Mouse (Mus musculus) MEL (cell line): Measurements from ENCODE around the gene Tbxas1. TPM values are rescaled to one million over a fixed set of nuclear protein-coding genes. Genes with fewer than 3 reads are reported as not detected.

ENCODE experiments used
- DNase-seq: peaks from one replicate; pipeline ENCODE4 v3.0.0; 2011; ENCODE audit warnings: low read depth, low spot score
- H3K27ac ChIP-seq: 2 replicates; pipeline ENCODE4 v1.5.1; 2012; ENCODE audit warnings: low read depth, mild to moderate bottlenecking, control low read depth, low read length, moderate library complexity; ENCODE audit not compliant: control insufficient read depth
- H3K27me3 ChIP-seq, 2 experiments: fragments of 150-350 bp in 1 of 2; sonication (generic) in 1 of 2; 2 replicates each; pipeline ENCODE4 v1.6.1; 2012; ENCODE audit warnings: low read length in 2 of 2, mild to moderate bottlenecking in 2 of 2, improper control_type of control experiment in 1 of 2, moderate library complexity in 1 of 2; ENCODE audit not compliant: insufficient read depth in 2 of 2, control insufficient read depth in 1 of 2
- H3K36me3 ChIP-seq, 2 experiments: 2 replicates each; pipeline ENCODE4 v1.6.1; 2012 to 2014; ENCODE audit warnings: low read length in 2 of 2, improper control_type of control experiment in 1 of 2, inconsistent platforms in 1 of 2, mild to moderate bottlenecking in 1 of 2; ENCODE audit not compliant: insufficient read depth in 2 of 2, control insufficient read depth in 1 of 2
- H3K4me1 ChIP-seq, 2 experiments: fragments of 150-350 bp in 1 of 2; sonication (generic) in 1 of 2; 2 replicates each; pipeline ENCODE4 v1.6.1; 2012; ENCODE audit warnings: low read length in 2 of 2, improper control_type of control experiment in 1 of 2, mild to moderate bottlenecking in 1 of 2; ENCODE audit not compliant: insufficient read depth in 2 of 2, control insufficient read depth in 1 of 2
- H3K4me3 ChIP-seq, 2 experiments: fragments of 150-350 bp in 1 of 2; sonication (generic) in 1 of 2; 2 replicates each; pipeline ENCODE4 v1.5.1; 2012; ENCODE audit warnings: low read depth in 2 of 2, low read length in 2 of 2, mild to moderate bottlenecking in 2 of 2, moderate library complexity in 2 of 2, control low read depth in 1 of 2, improper control_type of control experiment in 1 of 2; ENCODE audit not compliant: control insufficient read depth in 1 of 2, insufficient read depth in 1 of 2
- H3K79me2 ChIP-seq: 2 replicates; pipeline ENCODE4 v1.6.1; 2012; ENCODE audit warnings: mild to moderate bottlenecking, low read length, moderate library complexity; ENCODE audit not compliant: control insufficient read depth, poor library complexity, insufficient read depth
- H3K9ac ChIP-seq: 2 replicates; pipeline ENCODE4 v1.6.1; 2012; ENCODE audit warnings: low read depth, mild to moderate bottlenecking, control low read depth, low read length, moderate library complexity; ENCODE audit not compliant: control insufficient read depth, poor library complexity, severe bottlenecking
- H3K9me3 ChIP-seq: fragments of 150-350 bp; sonication (generic); replicated peaks from 2 replicates; pipeline ENCODE4 v1.6.1; 2012; ENCODE audit warnings: mild to moderate bottlenecking, low read length, improper control_type of control experiment, moderate library complexity; ENCODE audit not compliant: insufficient read depth
- BHLHE40 ChIP-seq: IDR thresholded peaks from 2 replicates; pipeline ENCODE4 v1.6.1; 2012; ENCODE audit warnings: low read depth, mild to moderate bottlenecking, inconsistent platforms, low read length, improper control_type of control experiment, borderline replicate concordance
- CHD1 ChIP-seq: IDR thresholded peaks from 2 replicates; pipeline ENCODE4 v1.6.1; 2012; ENCODE audit warnings: low read depth, mild to moderate bottlenecking, inconsistent platforms, low read length, improper control_type of control experiment
- CHD2 ChIP-seq: IDR thresholded peaks from 2 replicates; pipeline ENCODE4 v1.6.1; 2011; ENCODE audit warnings: low read length, improper control_type of control experiment
- ELF1 ChIP-seq: IDR thresholded peaks from 2 replicates; pipeline ENCODE4 v1.6.1; 2014; ENCODE audit warnings: low read depth, mild to moderate bottlenecking, inconsistent platforms, low read length, improper control_type of control experiment, moderate library complexity
- EP300 ChIP-seq, 2 experiments: IDR thresholded peaks; 2 replicates each; pipeline ENCODE4 v1.6.1; 2011; ENCODE audit warnings: improper control_type of control experiment in 2 of 2, low read length in 2 of 2, low read depth in 1 of 2, mild to moderate bottlenecking in 1 of 2
- ETS1 ChIP-seq: IDR thresholded peaks from 2 replicates; pipeline ENCODE4 v1.6.1; 2012; ENCODE audit warnings: low read depth, mild to moderate bottlenecking, inconsistent platforms, low read length, improper control_type of control experiment, moderate library complexity
- GATA1 ChIP-seq: IDR thresholded peaks from 2 replicates; pipeline ENCODE4 v1.6.1; 2011; ENCODE audit warnings: low read depth, low read length, improper control_type of control experiment
- JUND ChIP-seq: IDR thresholded peaks from 2 replicates; pipeline ENCODE4 v1.6.1; 2011; ENCODE audit warnings: low read depth, mild to moderate bottlenecking, improper control_type of control experiment, low read length
- MAFK ChIP-seq: IDR thresholded peaks from 2 replicates; pipeline ENCODE4 v1.6.1; 2011; ENCODE audit warnings: low read depth, mild to moderate bottlenecking, low read length, improper control_type of control experiment, borderline replicate concordance
- MAX ChIP-seq: IDR thresholded peaks from 2 replicates; pipeline ENCODE4 v1.6.1; 2011; ENCODE audit warnings: low read length, improper control_type of control experiment
- MYC ChIP-seq: IDR thresholded peaks from 2 replicates; pipeline ENCODE4 v1.6.1; 2011; ENCODE audit warnings: low read depth, mild to moderate bottlenecking, low read length, improper control_type of control experiment, moderate library complexity
- NRF1 ChIP-seq: IDR thresholded peaks from 2 replicates; pipeline ENCODE4 v1.6.1; 2014; ENCODE audit warnings: low read depth, mild to moderate bottlenecking, inconsistent platforms, low read length, improper control_type of control experiment, moderate library complexity; ENCODE audit not compliant: poor library complexity, insufficient read depth, severe bottlenecking
- POLR2A ChIP-seq, 2 experiments: IDR thresholded peaks; 2 replicates each; pipeline ENCODE4 v1.6.1; 2011 to 2012; ENCODE audit warnings: low read length in 2 of 2, mild to moderate bottlenecking in 2 of 2, control low read depth in 1 of 2, improper control_type of control experiment in 1 of 2, low read depth in 1 of 2, moderate library complexity in 1 of 2; ENCODE audit not compliant: control insufficient read depth in 1 of 2, insufficient read depth in 1 of 2, poor library complexity in 1 of 2
- POLR2AphosphoS2 ChIP-seq: IDR thresholded peaks from 2 replicates; pipeline ENCODE4 v1.6.1; 2011; ENCODE audit warnings: low read length, improper control_type of control experiment
- RAD21 ChIP-seq: IDR thresholded peaks from 2 replicates; pipeline ENCODE4 v1.6.1; 2011; ENCODE audit warnings: mild to moderate bottlenecking, low read depth, low read length, improper control_type of control experiment
- RCOR1 ChIP-seq: IDR thresholded peaks from 2 replicates; pipeline ENCODE4 v1.6.1; 2012; ENCODE audit warnings: low read depth, mild to moderate bottlenecking, inconsistent platforms, low read length, improper control_type of control experiment
- SIN3A ChIP-seq: IDR thresholded peaks from 2 replicates; pipeline ENCODE4 v1.6.1; 2012; ENCODE audit warnings: low read length, improper control_type of control experiment, inconsistent platforms
- TAL1 ChIP-seq: IDR thresholded peaks from 2 replicates; pipeline ENCODE4 v1.6.1; 2012; ENCODE audit warnings: mild to moderate bottlenecking, inconsistent platforms, low read length, moderate library complexity, mixed read lengths
- TCF12 ChIP-seq: IDR thresholded peaks from 2 replicates; pipeline ENCODE4 v1.6.1; 2014; ENCODE audit warnings: low read depth, mild to moderate bottlenecking, inconsistent platforms, low read length, improper control_type of control experiment, moderate library complexity
- UBTF ChIP-seq: IDR thresholded peaks from 2 replicates; pipeline ENCODE4 v1.6.1; 2012; ENCODE audit warnings: low read depth, mild to moderate bottlenecking, inconsistent platforms, low read length, improper control_type of control experiment, moderate library complexity, borderline replicate concordance; ENCODE audit not compliant: insufficient read depth
- USF1 ChIP-seq: IDR thresholded peaks from 2 replicates; pipeline ENCODE4 v1.6.1; 2014; ENCODE audit warnings: low read depth, mild to moderate bottlenecking, inconsistent platforms, low read length, improper control_type of control experiment, moderate library complexity
- USF2 ChIP-seq, 2 experiments: IDR thresholded peaks; 2 replicates each; pipeline ENCODE4 v1.6.1; 2011 to 2012; ENCODE audit warnings: improper control_type of control experiment in 2 of 2, low read length in 2 of 2, borderline replicate concordance in 1 of 2, inconsistent platforms in 1 of 2, low read depth in 1 of 2, mild to moderate bottlenecking in 1 of 2; ENCODE audit not compliant: insufficient read depth in 1 of 2
- ZC3H11A ChIP-seq: IDR thresholded peaks from 2 replicates; pipeline ENCODE4 v1.6.1; 2012; ENCODE audit warnings: low read depth, mild to moderate bottlenecking, inconsistent platforms, low read length, improper control_type of control experiment
- ZMIZ1 ChIP-seq: IDR thresholded peaks from 2 replicates; pipeline ENCODE4 v1.6.1; 2012; ENCODE audit warnings: low read depth, mild to moderate bottlenecking, inconsistent platforms, low read length, improper control_type of control experiment, moderate library complexity
- ZNF384 ChIP-seq: IDR thresholded peaks from 2 replicates; pipeline ENCODE4 v1.6.1; 2012; ENCODE audit warnings: low read depth, mild to moderate bottlenecking, inconsistent platforms, low read length, improper control_type of control experiment
- polyA plus RNA-seq, 2 experiments: library from polyadenylated mRNA; stranded (reverse) in 1 of 2; unstranded in 1 of 2; fragments of >175 nt in 1 of 2; fragments of >200 nt in 1 of 2; gene quantifications; 2 replicates each; pipeline versions ENCODE4 v1.2.1 to v1.2.4; 2012; ENCODE audit warnings: low replicate concordance in 2 of 2, low read depth in 1 of 2; ENCODE audit not compliant: insufficient read length in 2 of 2, insufficient read depth in 1 of 2, missing spikeins in 1 of 2
- total RNA-seq: library from RNA; depleted of rRNA; stranded (reverse); fragments of 300-350 nt; gene quantifications from 2 replicates; pipeline ENCODE4 v1.2.3, GENCODE M21; 2012

The Tbxas1 gene
- total and polyA plus RNA-seq, 3 experiments, result 0.54 to 2.7 TPM; not detected in 1

DNA sequence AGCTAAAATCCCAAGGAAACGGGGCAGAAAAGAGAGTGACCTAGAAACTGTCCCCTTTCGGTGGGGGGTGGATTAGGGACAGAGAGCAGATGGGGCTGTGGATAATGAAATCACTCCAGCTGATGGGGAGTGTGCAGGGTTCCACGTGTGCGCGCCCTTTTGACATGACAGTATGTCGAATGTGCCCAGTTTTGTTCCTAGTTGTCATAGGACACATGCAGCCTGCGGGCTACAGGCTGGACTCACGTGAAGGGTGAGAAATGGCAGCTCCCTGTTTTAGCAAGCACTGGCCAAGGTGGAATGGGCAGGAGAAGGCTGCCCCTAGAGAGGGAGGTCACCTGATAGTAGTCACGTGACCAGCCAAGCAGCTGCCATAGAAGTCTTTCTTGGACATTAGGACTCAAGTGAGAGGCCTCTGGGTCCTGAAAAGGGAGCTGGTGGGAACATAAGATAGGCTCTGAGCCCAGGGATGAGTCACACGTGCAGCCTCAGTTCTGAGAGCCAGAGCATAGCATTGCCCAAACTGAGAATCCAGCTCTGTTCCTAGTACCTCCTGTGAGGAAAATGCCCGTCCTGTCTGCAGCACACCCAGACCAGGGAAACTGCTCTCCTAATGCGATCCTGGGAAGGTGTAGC, 85.7 kb downstream of the Tbxas1 start:
- Histone ChIP-seq H3K36me3 (peaks cover 0 to 16% of the 10 kb centered on the region in 2 experiments; a peak in 2 of 4 replicates), H3K27ac (peak overlapping the region; percentile 38), H3K4me3 (no peak overlapping the region), H3K79me2 (no peaks in the 10 kb centered on the region), H3K4me1 (peaks cover 4 to 22% of the 10 kb centered on the region in 2 experiments; a peak in 2 of 4 replicates), H3K9ac (peak overlapping the region; percentile 37; the same call in 1 of the 2 replicates), H3K27me3 (no peaks in the 10 kb centered on the region), H3K9me3 (no peaks in the 10 kb centered on the region)
- peak; percentile 76 for DNase-seq
- no peak for TF ChIP-seq ZMIZ1
- TF ChIP-seq TCF12, result 0 out of 2 replicates have a peak, but pooled peaks have one; percentile 14
- no peak for TF ChIP-seq CHD1
- TF ChIP-seq USF1, result peak; percentile 90
- TF ChIP-seq RCOR1, result no peak
- no peak for TF ChIP-seq NRF1
- no peak for TF ChIP-seq ZNF384
- TF ChIP-seq ELF1, result no peak
- TF ChIP-seq MYC, result 0 out of 2 replicates have a peak, but pooled peaks have one; percentile 29
- TF ChIP-seq GATA1, result peak; percentile 47
- TF ChIP-seq JUND, result peak; percentile 77; the same call in 1 of the 2 replicates
- TF ChIP-seq ETS1, result 0 out of 2 replicates have a peak, but pooled peaks have one; percentile 27
- TF ChIP-seq POLR2AphosphoS2, result no peak
- TF ChIP-seq MAFK, result no peak
- TF ChIP-seq UBTF, result no peak
- peak; percentile 54 to 78 for TF ChIP-seq EP300 (IDR thresholded peaks at IDR 0.05; ENCODE audit: low read depth in 1 of 2, low read length in 2 of 2)
- no peak for TF ChIP-seq RAD21
- TF ChIP-seq TAL1, result peak; percentile 73
- no peak for TF ChIP-seq ZC3H11A
- peak; percentile 55 to 71 for TF ChIP-seq USF2 (IDR thresholded peaks at IDR 0.05; ENCODE audit: borderline replicate concordance in 1 of 2, insufficient read depth in 1 of 2, low read depth in 1 of 2, low read length in 2 of 2)
- TF ChIP-seq POLR2A (IDR thresholded peaks at IDR 0.05; ENCODE audit: control insufficient read depth in 1 of 2, insufficient read depth in 1 of 2, low read depth in 1 of 2, low read length in 2 of 2, poor library complexity in 1 of 2), result no peak
- no peak for TF ChIP-seq SIN3A
- peak; percentile 64 for TF ChIP-seq MAX
- peak; percentile 80; the same call in 1 of the 2 replicates for TF ChIP-seq BHLHE40
- TF ChIP-seq CHD2, result no peak
